Mouse (Mus musculus) bone marrow, adult 2 months (tissue): ENCODE data around the gene Oas1a.
"Not testable (repeated sequence)": the region's sequence is repeated elsewhere in the genome, so short reads cannot be mapped to it uniquely, and the experiment has no call there.

ENCODE experiments used
- CTCF ChIP-seq: fragments of 200-500 bp; IDR thresholded peaks from 2 replicates; pipeline ENCODE4 v1.5.1; 2011; ENCODE audit warnings: low read length, control low read depth; ENCODE audit not compliant: control insufficient read depth, insufficient read depth
- POLR2A ChIP-seq: fragments of 200-500 bp; IDR thresholded peaks from 2 replicates; pipeline ENCODE4 v1.6.1; 2011; ENCODE audit warnings: low read depth, mild to moderate bottlenecking, control low read depth, low read length, borderline replicate concordance; ENCODE audit not compliant: control insufficient read depth

GRCm38 (mm10) chr5:120878803-120879202 lies 28.5 kb downstream of the Oas1a start:
- TF ChIP-seq CTCF, POLR2A: not testable (repeated sequence)
